Mouse (Mus musculus) olfactory bulb, adult 2 months (tissue): ENCODE measurements around the gene Gabra2. TPM values are rescaled to one million over a fixed set of nuclear protein-coding genes. Genes with fewer than 3 reads are reported as not detected.

Experiments used
- H3K27ac ChIP-seq: fragments of 200-500 bp; 2 replicates; pipeline ENCODE4 v1.5.1; 2012; ENCODE audit warnings: low read depth, low read length; ENCODE audit not compliant: insufficient read depth
- H3K4me1 ChIP-seq: fragments of 200-500 bp; 2 replicates; pipeline ENCODE4 v1.6.1; 2012; ENCODE audit warnings: low read length; ENCODE audit not compliant: control insufficient read depth, insufficient read depth
- H3K4me3 ChIP-seq: fragments of 200-500 bp; 2 replicates; pipeline ENCODE4 v1.5.1; 2012; ENCODE audit warnings: mild to moderate bottlenecking, low read depth, low read length, moderate library complexity; ENCODE audit not compliant: insufficient read depth
- CTCF ChIP-seq: fragments of 200-500 bp; IDR thresholded peaks from 2 replicates; pipeline ENCODE4 v1.5.1; 2012; ENCODE audit warnings: low read depth, mild to moderate bottlenecking, low read length, moderate library complexity; ENCODE audit not compliant: insufficient read depth
- POLR2A ChIP-seq: fragments of 200-500 bp; IDR thresholded peaks from 2 replicates; pipeline ENCODE4 v1.6.1; 2012; ENCODE audit warnings: mild to moderate bottlenecking, low read depth, low read length, moderate library complexity; ENCODE audit not compliant: insufficient read depth
- WGBS: fragments of 180-500 bp; shearing (Covaris S2); methylation state at CpG from one replicate; pipeline ENCODE4 v1.1.7; 2018; 5-methylcytosine and 5-hydroxymethylcytosine counted together
- polyA plus RNA-seq: library from polyadenylated mRNA; stranded (reverse); fragments of >200 nt; gene quantifications from 2 replicates; pipeline ENCODE4 v1.2.4, GENCODE M21; 2012; ENCODE audit warnings: low replicate concordance; ENCODE audit not compliant: missing spikeins, insufficient read depth, insufficient read length

Gene Gabra2
- polyA plus RNA-seq, 1 experiment, result not detected

GRCm38 (mm10) chr5:71078861-71079260 lies 16.8 kb downstream of the Gabra2 start:
- H3K4me1 ChIP-seq, result no peaks in the 10 kb centered on the region
- 68% methylated on average over 5 of the region's 5 CpGs for WGBS
- no peak overlapping the region for H3K27ac ChIP-seq
- TF ChIP-seq CTCF, result no peak
- H3K4me3 ChIP-seq, result no peak overlapping the region

GRCm38 (mm10) chr5:71061696-71062095 lies 34.0 kb downstream of the Gabra2 start:
- H3K27ac ChIP-seq, result peak overlapping the region; percentile 51; the same call in 1 of the 2 replicates
- TF ChIP-seq POLR2A, result no peak
- no peak for TF ChIP-seq CTCF
- peaks cover 4% of the 10 kb centered on the region for H3K4me1 ChIP-seq
- H3K4me3 ChIP-seq, result no peak overlapping the region
- 26% methylated on average over 3 of the region's 3 CpGs for WGBS

- H3K4me1 ChIP-seq, result peaks cover 4% of the 10 kb centered on the region
- peak overlapping the region; percentile 85 for H3K27ac ChIP-seq
- no peak overlapping the region for H3K4me3 ChIP-seq
- 29% methylated on average over 7 of the region's 7 CpGs for WGBS
- TF ChIP-seq POLR2A (no peak), CTCF (no peak)
These were observed 37.6 kb downstream of the Gabra2 start for GRCm38 (mm10) chr5:71058047-71058446.

GRCm38 (mm10) chr5:71037352-71037751 lies 58.3 kb downstream of the Gabra2 start:
- no peak overlapping the region for H3K27ac ChIP-seq
- no peaks in the 10 kb centered on the region for H3K4me1 ChIP-seq
- WGBS, result 46% methylated on average over 3 of the region's 3 CpGs
- H3K4me3 ChIP-seq, result no peak overlapping the region
- TF ChIP-seq POLR2A, result no peak
- no peak for TF ChIP-seq CTCF

- H3K27ac ChIP-seq, result no peak overlapping the region
- H3K4me3 ChIP-seq, result no peak overlapping the region
- TF ChIP-seq CTCF (no peak), POLR2A (no peak)
- WGBS, result 53% methylated on average over 4 of the region's 4 CpGs
- no peaks in the 10 kb centered on the region for H3K4me1 ChIP-seq
These were observed 69.7 kb downstream of the Gabra2 start for GRCm38 (mm10) chr5:71025956-71026355.

- 90% methylated on average over 2 of the region's 2 CpGs for WGBS
- TF ChIP-seq CTCF (no peak), POLR2A (no peak)
- Histone ChIP-seq H3K4me3 (no peak overlapping the region), H3K27ac (no peak overlapping the region), H3K4me1 (no peaks in the 10 kb centered on the region)
These were observed 83.9 kb downstream of the Gabra2 start for GRCm38 (mm10) chr5:71011751-71012150.

GRCm38 (mm10) chr5:71011271-71011670 lies 84.4 kb downstream of the Gabra2 start:
- Histone ChIP-seq H3K4me1 (no peaks in the 10 kb centered on the region), H3K4me3 (no peak overlapping the region), H3K27ac (no peak overlapping the region)
- 44% methylated on average over 2 of the region's 2 CpGs for WGBS
- TF ChIP-seq POLR2A (no peak), CTCF (no peak)

GRCm38 (mm10) chr5:71010797-71011196 lies 84.9 kb downstream of the Gabra2 start:
- H3K4me1 ChIP-seq, result no peaks in the 10 kb centered on the region
- TF ChIP-seq CTCF (no peak), POLR2A (no peak)
- no peak overlapping the region for H3K4me3 ChIP-seq
- no peak overlapping the region for H3K27ac ChIP-seq
- WGBS, result 75% methylated on average over 3 of the region's 3 CpGs

- Histone ChIP-seq H3K4me3 (no peak overlapping the region), H3K4me1 (peaks cover 5% of the 10 kb centered on the region; the same call in 1 of the 2 replicates), H3K27ac (no peak overlapping the region)
- TF ChIP-seq POLR2A (no peak), CTCF (no peak)
- 58% methylated on average over 13 of the region's 13 CpGs for WGBS
These were observed 99.9 kb downstream of the Gabra2 start for GRCm38 (mm10) chr5:70995617-70996325.
